Mouse (Mus musculus) forebrain, postnatal 0 days (tissue): ENCODE results near the gene Plekhj1. TPM values are rescaled to one million over a fixed set of nuclear protein-coding genes. Genes with fewer than 3 reads are reported as not detected.

Source experiments
- ATAC-seq: fragments of 200-750 bp; cut with Nextera tagmentation; 2 replicates; pipeline ENCODE4 v1.8.0; 2017; ENCODE audit warnings: mild to moderate bottlenecking, moderate library complexity
- DNase-seq: peaks from one replicate; pipeline ENCODE4 v3.0.0-alpha.2; 2015
- H3K27ac ChIP-seq: fragments of 300-500 bp; sonication (generic); 2 replicates; pipeline ENCODE4 v1.5.1; 2014; ENCODE audit warnings: low read depth, mild to moderate bottlenecking, antibody characterized with exemption, low read length, moderate library complexity, mixed read lengths
- H3K27me3 ChIP-seq: fragments of 300-500 bp; sonication (generic); 2 replicates; pipeline ENCODE4 v1.6.1; 2014; ENCODE audit warnings: mild to moderate bottlenecking, low read length, mixed read lengths; ENCODE audit not compliant: insufficient read depth
- H3K36me3 ChIP-seq: fragments of 300-500 bp; sonication (generic); 2 replicates; pipeline ENCODE4 v1.6.1; 2014; ENCODE audit warnings: mild to moderate bottlenecking, moderate library complexity; ENCODE audit not compliant: insufficient read depth
- H3K4me1 ChIP-seq: fragments of 300-500 bp; sonication (generic); 2 replicates; pipeline ENCODE4 v1.6.1; 2014; ENCODE audit warnings: antibody characterized with exemption; ENCODE audit not compliant: insufficient read depth
- H3K4me2 ChIP-seq: fragments of 300-500 bp; sonication (generic); 2 replicates; pipeline ENCODE4 v1.6.1; 2014; ENCODE audit warnings: low read depth, mild to moderate bottlenecking, moderate library complexity
- H3K4me3 ChIP-seq: fragments of 300-500 bp; sonication (generic); 2 replicates; pipeline ENCODE4 v1.5.1; 2014; ENCODE audit warnings: low read depth, low read length, mixed read lengths
- H3K9ac ChIP-seq: fragments of 300-500 bp; sonication (generic); 2 replicates; pipeline ENCODE4 v1.6.1; 2014; ENCODE audit warnings: mild to moderate bottlenecking
- H3K9me3 ChIP-seq: fragments of 300-500 bp; sonication (generic); 2 replicates; pipeline ENCODE4 v1.6.1; 2016; ENCODE audit warnings: low read length
- CTCF ChIP-seq: sonication (generic); IDR thresholded peaks from 2 replicates; pipeline ENCODE4 v1.5.1; 2016; ENCODE audit warnings: antibody characterized with exemption, control low read depth, low read depth
- WGBS: fragments of 180-500 bp; shearing (Covaris S2); extraction: QIAGEN DNeasy Blood & Tissue Kit; methylation state at CpG from one replicate; pipeline ENCODE4 v1.1.7; 2014; 5-methylcytosine and 5-hydroxymethylcytosine counted together
- microRNA counts: library from miRNA; unstranded; fragments of <30 nt; microRNA quantifications from one replicate; lab custom pipeline; 2015
- microRNA-seq, 2 experiments: library from miRNA; unstranded; fragments of <30 nt; microRNA quantifications; one replicate each; pipeline ENCODE4; 2016
- polyA plus RNA-seq: library from polyadenylated mRNA; unstranded; fragments of >200 nt; fragmentation: Nextera tagmentation; extraction: Ambion mirVana; gene quantifications from 2 replicates; pipeline ENCODE4 v1.2.1, GENCODE M21; 2015
- total RNA-seq: library from RNA; depleted of rRNA; stranded (reverse); fragments of >200 nt; gene quantifications from 2 replicates; pipeline ENCODE4 v1.2.3, GENCODE M21; 2014; rRNA removed

Plekhj1 gene
- total and polyA plus RNA-seq, 2 experiments from 2014 or later: 89.0 to 96.8 TPM

DNA sequence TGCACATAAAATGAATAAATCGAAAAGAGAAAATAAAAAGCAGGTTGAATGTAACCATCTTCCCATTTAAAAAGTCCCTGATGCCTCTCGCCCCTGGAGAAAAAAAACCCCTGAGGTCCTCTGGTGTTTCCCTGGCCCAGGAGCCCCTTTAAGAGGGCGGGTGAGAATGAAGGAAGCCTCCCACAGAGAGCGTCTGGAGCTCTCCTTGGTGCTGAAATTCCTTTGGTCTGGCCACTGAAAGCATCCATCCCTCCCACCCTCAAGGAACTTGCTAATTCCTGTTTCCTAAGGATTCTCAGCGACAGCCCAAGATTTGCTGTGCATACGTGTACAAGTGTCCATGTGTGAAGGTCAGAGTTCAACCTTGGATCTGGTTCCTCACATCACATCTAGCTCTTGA is 49.8 kb downstream of the Plekhj1 start:
- no peak for TF ChIP-seq CTCF
- Histone ChIP-seq H3K9me3 (no peaks in the 10 kb centered on the region), H3K27ac (no peak overlapping the region), H3K27me3 (no peaks in the 10 kb centered on the region), H3K4me1 (no peaks in the 10 kb centered on the region), H3K4me3 (no peak overlapping the region), H3K9ac (no peak overlapping the region), H3K4me2 (no peak overlapping the region), H3K36me3 (no peaks in the 10 kb centered on the region)
- DNase-seq (no peak), ATAC-seq (no peak)
- 12% methylated on average over 6 of the region's 6 CpGs for WGBS

- 13% methylated on average over 3 of the region's 3 CpGs for WGBS
- no peaks in the 10 kb centered on the region for H3K9me3 ChIP-seq
- H3K27ac ChIP-seq: no peak overlapping the region
- peak; percentile 93 for TF ChIP-seq CTCF
- H3K27me3 ChIP-seq: no peaks in the 10 kb centered on the region
- no peaks in the 10 kb centered on the region for H3K36me3 ChIP-seq
- no peak overlapping the region for H3K9ac ChIP-seq
- peak; percentile 71 for DNase-seq
- no peak overlapping the region for H3K4me2 ChIP-seq
- H3K4me1 ChIP-seq: peaks cover 3% of the 10 kb centered on the region; the same call in 1 of the 2 replicates
- ATAC-seq: peak; percentile 40; the same call in 1 of the 2 replicates
- no peak overlapping the region for H3K4me3 ChIP-seq
Measured at GRCm38 (mm10) chr10:80747410-80747809, 51.0 kb downstream of the Plekhj1 start.

MicroRNA genes within 50 kb of the gene (microRNA counts, 519-probe panel; counts per million panel counts)
- microRNA mmu-miR-1982 (lab: Ali Mortazavi, UCI): not detected

Small RNA genes lying within 50 kb of the gene (microRNA-seq; reads per million reads assigned to microRNA genes)
- gene Mir1982: 5.8 to 10.1 reads per million in 2 experiments

Other genes starting within 250 kb of the Plekhj1 start
- gene Rexo1, start 237.1 kb downstream of the Plekhj1 start, total RNA-seq: 40.3 and 41.9 TPM in 2 replicates
- gene Rexo1, start 237.1 kb downstream of the Plekhj1 start, polyA plus RNA-seq: 27.9 and 30.5 TPM in 2 replicates
- 17.9 and 18.7 TPM in 2 replicates for gene Klf16, start 221.3 kb downstream of the Plekhj1 start, total RNA-seq
- gene Klf16, start 221.3 kb downstream of the Plekhj1 start, polyA plus RNA-seq: 13.3 and 14.1 TPM in 2 replicates
- 156 and 201 TPM in 2 replicates for gene Abhd17a, start 208.3 kb downstream of the Plekhj1 start, total RNA-seq
- 154 and 155 TPM in 2 replicates for gene Abhd17a, start 208.3 kb downstream of the Plekhj1 start, polyA plus RNA-seq
- gene Scamp4, start 195.8 kb downstream of the Plekhj1 start, total RNA-seq: 21.0 and 24.1 TPM in 2 replicates
- gene Scamp4, start 195.8 kb downstream of the Plekhj1 start, polyA plus RNA-seq: 86.8 and 87.9 TPM in 2 replicates
- gene Adat3, start 195.7 kb downstream of the Plekhj1 start, total RNA-seq: 3.0 and 4.9 TPM in 2 replicates
- 4.2 and 4.5 TPM in 2 replicates for gene Adat3, start 195.7 kb downstream of the Plekhj1 start, polyA plus RNA-seq
- gene Gm49322, start 192.6 kb downstream of the Plekhj1 start, total RNA-seq: 1.2 and 2.7 TPM in 2 replicates
- gene Gm49322, start 192.6 kb downstream of the Plekhj1 start, polyA plus RNA-seq: 0.58 and 0.69 TPM in 2 replicates
- gene Csnk1g2, start 175.8 kb downstream of the Plekhj1 start, total RNA-seq: 127 and 135 TPM in 2 replicates
- 91.8 and 94.1 TPM in 2 replicates for gene Csnk1g2, start 175.8 kb downstream of the Plekhj1 start, polyA plus RNA-seq
- 105 and 131 TPM in 2 replicates for gene Btbd2, start 141.6 kb downstream of the Plekhj1 start, total RNA-seq
- gene Btbd2, start 141.6 kb downstream of the Plekhj1 start, polyA plus RNA-seq: 70.4 and 77.6 TPM in 2 replicates
- gene Mknk2, start 120.5 kb downstream of the Plekhj1 start, total RNA-seq: 55.2 and 69.8 TPM in 2 replicates
- gene Mknk2, start 120.5 kb downstream of the Plekhj1 start, polyA plus RNA-seq: 42.4 and 43.6 TPM in 2 replicates
- gene Mob3a, start 96.6 kb downstream of the Plekhj1 start, total RNA-seq: 54.1 and 57.8 TPM in 2 replicates
- 38.9 and 45.9 TPM in 2 replicates for gene Mob3a, start 96.6 kb downstream of the Plekhj1 start, polyA plus RNA-seq
- 37.9 and 39.5 TPM in 2 replicates for gene Izumo4, start 96.4 kb downstream of the Plekhj1 start, total RNA-seq
- gene Izumo4, start 96.4 kb downstream of the Plekhj1 start, polyA plus RNA-seq: 34.4 and 36.7 TPM in 2 replicates
- gene Ap3d1, start 56.4 kb downstream of the Plekhj1 start, total RNA-seq: 137 and 176 TPM in 2 replicates
- 63.8 and 87.7 TPM in 2 replicates for gene Ap3d1, start 56.4 kb downstream of the Plekhj1 start, polyA plus RNA-seq
- gene Dot1l, start 43.4 kb downstream of the Plekhj1 start, total RNA-seq: 15.9 and 21.7 TPM in 2 replicates
- gene Dot1l, start 43.4 kb downstream of the Plekhj1 start, polyA plus RNA-seq: 5.7 and 8.5 TPM in 2 replicates
- gene Sf3a2, start 428 bp downstream of the Plekhj1 start, total RNA-seq: 20.4 and 20.6 TPM in 2 replicates
- 66.4 and 73.7 TPM in 2 replicates for gene Sf3a2, start 428 bp downstream of the Plekhj1 start, polyA plus RNA-seq
- 0.62 and 0.69 TPM in 2 replicates for gene Amh, start 6.6 kb upstream of the Plekhj1 start, total RNA-seq
- gene Amh, start 6.6 kb upstream of the Plekhj1 start, polyA plus RNA-seq: not detected in 2 replicates
- 0.38 TPM in 1 of 2 replicates, not detected in the other for gene Jsrp1, start 14.9 kb upstream of the Plekhj1 start, total RNA-seq
- 0.70 and 0.76 TPM in 2 replicates for gene Jsrp1, start 14.9 kb upstream of the Plekhj1 start, polyA plus RNA-seq
- 1,019 and 1,040 TPM in 2 replicates for gene Oaz1, start 28.0 kb upstream of the Plekhj1 start, total RNA-seq
- 1,146 and 1,244 TPM in 2 replicates for gene Oaz1, start 28.0 kb upstream of the Plekhj1 start, polyA plus RNA-seq
- 23.3 and 23.7 TPM in 2 replicates for gene Lingo3, start 45.4 kb upstream of the Plekhj1 start, total RNA-seq
- gene Lingo3, start 45.4 kb upstream of the Plekhj1 start, polyA plus RNA-seq: 18.5 and 20.3 TPM in 2 replicates
- gene Lsm7, start 56.6 kb upstream of the Plekhj1 start, total RNA-seq: 158 and 292 TPM in 2 replicates
- 306 and 392 TPM in 2 replicates for gene Lsm7, start 56.6 kb upstream of the Plekhj1 start, polyA plus RNA-seq
- 79.2 and 90.3 TPM in 2 replicates for gene Sppl2b, start 56.6 kb upstream of the Plekhj1 start, total RNA-seq
- 64.6 and 74.4 TPM in 2 replicates for gene Sppl2b, start 56.6 kb upstream of the Plekhj1 start, polyA plus RNA-seq
- 0.08 and 0.33 TPM in 2 replicates for gene Tmprss9, start 73.2 kb upstream of the Plekhj1 start, total RNA-seq
- gene Tmprss9, start 73.2 kb upstream of the Plekhj1 start, polyA plus RNA-seq: 0.18 and 0.22 TPM in 2 replicates
- 214 and 233 TPM in 2 replicates for gene Timm13, start 102.3 kb upstream of the Plekhj1 start, total RNA-seq
- gene Timm13, start 102.3 kb upstream of the Plekhj1 start, polyA plus RNA-seq: 381 and 448 TPM in 2 replicates
- 46.1 and 46.5 TPM in 2 replicates for gene Lmnb2, start 119.6 kb upstream of the Plekhj1 start, total RNA-seq
- 22.1 and 24.5 TPM in 2 replicates for gene Lmnb2, start 119.6 kb upstream of the Plekhj1 start, polyA plus RNA-seq
- 5.0 and 5.8 TPM in 2 replicates for gene Gadd45b, start 131.4 kb upstream of the Plekhj1 start, total RNA-seq
- gene Gadd45b, start 131.4 kb upstream of the Plekhj1 start, polyA plus RNA-seq: 6.5 and 7.7 TPM in 2 replicates
- 64.5 and 91.4 TPM in 2 replicates for gene Gng7, start 216.3 kb upstream of the Plekhj1 start, total RNA-seq
- gene Gng7, start 216.3 kb upstream of the Plekhj1 start, polyA plus RNA-seq: 76.2 and 85.7 TPM in 2 replicates
- gene Diras1, start 227.0 kb upstream of the Plekhj1 start, total RNA-seq: 65.4 and 76.0 TPM in 2 replicates
- 66.1 and 70.2 TPM in 2 replicates for gene Diras1, start 227.0 kb upstream of the Plekhj1 start, polyA plus RNA-seq
- 82.1 and 104 TPM in 2 replicates for gene Slc39a3, start 238.8 kb upstream of the Plekhj1 start, total RNA-seq
- 43.5 and 45.2 TPM in 2 replicates for gene Slc39a3, start 238.8 kb upstream of the Plekhj1 start, polyA plus RNA-seq